Mouse (Mus musculus): ENCODE measurements at regions not wholly inside any gene's neighbourhood (a gene's known extent, or its start where the extent isn't known, plus 50 kb on each side); places are given as distances from the start of the nearest gene placed in this dataset.

- no peak for ATAC-seq (replicated peaks; ENCODE audit: low FRiP score, poor library complexity, severe bottlenecking)
Observed at GRCm38 (mm10) chr16:93533205-93533604, 70.7 kb downstream of the Setd4 start.

DNA sequence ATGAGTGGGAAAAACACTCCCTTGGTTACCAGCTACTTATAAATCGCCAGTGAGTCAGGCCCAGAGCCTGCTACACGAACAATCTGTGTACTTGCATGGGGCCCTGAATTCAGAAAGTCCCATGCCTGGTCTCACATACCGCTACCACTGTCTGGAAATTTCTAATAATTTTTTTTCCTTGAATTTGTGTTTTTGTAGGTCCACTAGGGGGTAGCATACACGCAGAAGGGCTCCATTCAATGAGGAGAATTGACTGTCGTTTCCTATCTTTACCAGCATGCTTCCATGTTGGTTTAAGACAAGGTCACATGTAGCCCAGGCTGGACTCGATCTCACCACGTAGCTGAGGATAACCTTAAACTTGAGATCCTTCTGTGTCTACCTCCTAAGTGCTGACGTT lies 71.9 kb downstream of the Setd4 start:
- no peak for ATAC-seq (replicated peaks; ENCODE audit: low FRiP score, poor library complexity, severe bottlenecking)

DNA sequence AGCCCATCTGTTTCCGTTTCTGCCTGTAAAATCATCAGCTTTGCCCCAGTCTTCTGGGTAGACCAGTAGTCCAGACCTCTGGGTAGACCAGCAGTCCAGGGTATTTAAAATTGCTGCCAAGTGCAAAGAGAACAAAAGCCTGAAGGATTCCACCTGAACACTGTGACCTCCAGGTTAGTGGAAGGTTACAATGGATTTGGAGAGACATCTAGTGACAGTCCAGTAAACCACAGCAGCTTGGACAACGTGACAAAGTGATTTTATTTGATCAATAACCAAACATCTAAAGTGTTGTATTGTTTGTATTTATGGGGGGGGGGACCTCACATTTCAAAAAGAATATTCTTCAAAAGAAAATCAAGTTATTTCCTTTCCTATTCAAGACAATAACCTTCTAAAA lies 81.4 kb downstream of the Setd4 start:
- no peak for ATAC-seq (replicated peaks; ENCODE audit: low FRiP score, poor library complexity, severe bottlenecking)

DNA sequence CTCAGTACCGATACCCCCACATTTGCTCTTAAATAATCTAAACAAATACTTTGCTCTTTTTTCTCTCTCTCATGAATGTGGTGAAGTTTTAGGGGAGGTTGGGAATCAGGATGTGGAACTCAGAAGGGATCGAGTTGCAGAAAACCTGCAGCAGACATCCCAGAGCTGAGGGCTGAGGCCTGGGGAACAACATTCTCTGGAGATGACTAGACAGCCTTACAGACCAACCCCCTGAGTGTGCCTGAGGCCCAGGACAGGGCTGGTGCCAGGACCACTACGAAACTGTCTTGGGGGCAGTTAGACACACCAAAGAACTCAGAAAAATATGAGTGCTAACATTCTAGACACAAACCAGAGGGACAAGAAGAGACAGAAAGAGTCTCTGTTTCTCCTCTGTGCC lies 83.4 kb downstream of the Setd4 start:
- ATAC-seq (replicated peaks; ENCODE audit: low FRiP score, poor library complexity, severe bottlenecking), result no peak

DNA sequence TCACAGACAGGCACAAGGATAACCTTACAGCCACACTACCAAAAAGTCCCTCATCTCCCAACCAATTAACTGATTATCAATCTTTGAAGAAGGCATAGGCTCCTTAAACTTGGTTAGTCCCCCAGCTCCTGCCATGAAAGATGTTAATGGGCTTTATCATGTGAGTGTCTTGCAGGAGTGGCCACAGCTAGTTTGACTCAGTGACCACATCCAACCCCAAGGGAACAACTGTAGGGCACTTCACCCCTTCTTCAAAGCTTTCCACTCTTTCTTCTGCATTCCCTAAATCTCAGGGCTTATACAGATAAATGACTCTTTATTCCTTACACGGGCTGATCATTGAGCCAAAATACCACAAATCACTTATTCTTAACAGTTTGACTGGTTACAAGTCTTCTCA lies 85.2 kb downstream of the Setd4 start:
- ATAC-seq (replicated peaks; ENCODE audit: low FRiP score, poor library complexity, severe bottlenecking), result no peak

DNA sequence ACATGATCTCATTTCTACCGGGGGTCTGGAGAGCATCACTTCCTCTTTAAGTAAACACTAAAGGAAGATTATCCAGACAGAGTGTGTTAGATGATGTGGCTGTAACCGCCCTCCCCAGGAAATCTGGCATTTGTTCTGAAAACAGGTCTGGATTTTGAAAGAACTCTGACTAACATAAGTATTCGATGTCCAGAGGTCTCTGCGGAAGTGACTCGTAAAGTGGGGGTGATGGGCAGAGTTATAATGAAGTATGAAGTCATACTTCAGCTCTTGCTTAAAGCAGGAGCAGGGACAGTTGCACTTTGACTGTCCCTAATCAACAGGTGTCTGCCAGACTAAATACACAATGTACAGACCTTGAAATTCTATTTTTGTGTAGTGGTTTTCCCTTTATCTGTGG lies 87.1 kb downstream of the Setd4 start:
- ATAC-seq (replicated peaks; ENCODE audit: low FRiP score, poor library complexity, severe bottlenecking), result no peak

DNA sequence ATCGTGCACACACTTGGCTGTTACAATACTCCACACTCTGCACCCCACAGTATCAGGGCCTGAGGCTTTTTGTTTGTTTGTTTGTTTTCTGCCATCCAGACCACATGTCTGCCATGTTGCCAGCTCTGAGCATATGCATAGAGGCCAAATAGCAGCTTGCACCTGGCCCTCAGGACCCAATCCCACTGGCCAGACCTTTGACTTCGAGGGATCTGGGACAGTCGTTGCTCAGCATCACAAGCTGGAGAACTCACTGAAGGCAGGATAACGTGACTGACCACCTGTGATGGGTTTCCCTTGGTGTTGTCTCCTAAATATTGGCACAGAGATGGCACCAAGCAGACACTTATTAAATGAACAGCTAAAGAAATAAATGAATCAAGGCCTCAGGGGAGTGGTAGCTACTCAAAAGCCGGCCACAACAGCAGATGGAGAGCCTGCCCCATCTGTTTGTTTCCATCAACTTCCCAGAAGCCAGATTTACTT lies 88.4 kb downstream of the Setd4 start:
- no peak for ATAC-seq (replicated peaks; ENCODE audit: low FRiP score, poor library complexity, severe bottlenecking)

DNA sequence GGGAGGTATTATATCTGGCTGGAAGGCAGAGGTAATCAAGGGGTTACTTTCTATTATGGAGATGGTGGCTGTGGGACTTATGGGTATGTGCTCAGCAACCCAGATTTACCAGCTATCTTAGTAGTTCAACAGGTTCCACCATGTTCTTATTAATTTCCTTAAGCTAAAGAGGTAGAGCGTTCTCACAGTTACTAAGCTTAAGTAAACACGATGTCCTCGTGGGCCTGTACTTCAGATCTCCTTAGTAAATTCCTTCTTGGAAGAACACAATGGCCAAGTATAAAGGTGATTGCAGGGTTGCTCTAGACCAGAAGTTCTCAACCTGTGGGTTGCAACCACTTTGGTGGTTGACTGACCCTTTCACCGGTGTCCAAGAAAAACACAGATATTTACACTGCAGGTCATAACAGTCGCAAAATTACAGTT lies 90.2 kb downstream of the Setd4 start:
- no peak for ATAC-seq (replicated peaks; ENCODE audit: low FRiP score, poor library complexity, severe bottlenecking)

DNA sequence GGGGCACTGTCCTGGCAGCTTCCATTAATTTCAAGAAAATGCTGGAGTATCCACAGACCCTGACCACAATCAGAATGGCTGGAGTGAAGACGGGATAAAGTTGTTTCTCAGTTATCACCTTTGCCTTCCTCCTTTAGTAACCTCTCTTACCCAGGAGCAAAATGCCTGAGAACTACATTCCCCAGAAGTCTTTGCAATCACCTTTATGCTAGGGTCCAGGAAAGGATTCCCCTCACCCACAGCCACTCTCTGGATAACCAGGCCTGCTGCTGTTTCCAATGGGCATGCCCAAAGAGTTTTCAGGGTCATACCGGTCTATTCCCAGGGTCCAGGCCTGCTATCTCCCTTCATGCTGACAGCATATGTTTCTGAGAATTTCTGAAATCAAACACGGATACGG lies 91.9 kb downstream of the Setd4 start:
- no peak for ATAC-seq (replicated peaks; ENCODE audit: low FRiP score, poor library complexity, severe bottlenecking)

DNA sequence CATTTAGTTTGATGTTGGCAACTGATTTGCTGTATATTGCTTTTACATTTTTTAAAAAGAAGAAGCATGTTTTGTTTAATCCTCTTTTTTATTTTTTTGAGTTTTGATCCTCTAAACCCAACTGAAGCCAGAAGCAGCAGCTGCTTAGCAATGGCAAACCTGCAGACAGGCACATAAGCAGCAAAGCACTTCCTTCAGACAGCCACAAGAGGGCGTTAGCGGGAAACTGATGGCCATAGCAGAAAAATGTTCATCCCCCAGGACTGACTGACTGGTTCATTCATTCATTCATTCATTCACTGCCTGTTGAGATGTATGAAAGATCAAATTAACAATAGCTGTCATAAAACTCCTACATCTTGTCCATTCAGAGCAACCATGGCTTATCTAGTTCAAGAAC lies 92.3 kb downstream of the Setd4 start:
- ATAC-seq (replicated peaks; ENCODE audit: low FRiP score, poor library complexity, severe bottlenecking), result no peak

DNA sequence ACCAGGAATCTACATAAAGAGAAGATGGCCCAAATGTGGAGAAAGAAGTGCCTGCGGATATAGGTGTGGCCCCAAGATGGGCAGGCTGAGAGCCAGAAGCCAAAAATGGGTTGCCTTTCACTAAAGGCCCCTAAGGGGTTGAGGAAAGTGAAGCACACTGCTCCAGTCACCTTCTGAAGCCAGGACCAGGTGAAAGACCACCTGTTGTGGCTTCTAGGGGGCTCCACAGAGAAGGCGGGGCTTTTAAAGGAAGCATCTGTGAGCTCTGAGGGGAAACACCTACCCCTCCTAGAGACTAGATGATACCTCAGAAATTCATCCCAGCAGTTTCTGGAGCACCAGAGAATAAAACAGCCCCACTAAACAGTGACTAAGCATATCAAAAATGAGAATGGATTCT lies 105.1 kb downstream of the Setd4 start:
- no peak for ATAC-seq (replicated peaks; ENCODE audit: low FRiP score, poor library complexity, severe bottlenecking)

DNA sequence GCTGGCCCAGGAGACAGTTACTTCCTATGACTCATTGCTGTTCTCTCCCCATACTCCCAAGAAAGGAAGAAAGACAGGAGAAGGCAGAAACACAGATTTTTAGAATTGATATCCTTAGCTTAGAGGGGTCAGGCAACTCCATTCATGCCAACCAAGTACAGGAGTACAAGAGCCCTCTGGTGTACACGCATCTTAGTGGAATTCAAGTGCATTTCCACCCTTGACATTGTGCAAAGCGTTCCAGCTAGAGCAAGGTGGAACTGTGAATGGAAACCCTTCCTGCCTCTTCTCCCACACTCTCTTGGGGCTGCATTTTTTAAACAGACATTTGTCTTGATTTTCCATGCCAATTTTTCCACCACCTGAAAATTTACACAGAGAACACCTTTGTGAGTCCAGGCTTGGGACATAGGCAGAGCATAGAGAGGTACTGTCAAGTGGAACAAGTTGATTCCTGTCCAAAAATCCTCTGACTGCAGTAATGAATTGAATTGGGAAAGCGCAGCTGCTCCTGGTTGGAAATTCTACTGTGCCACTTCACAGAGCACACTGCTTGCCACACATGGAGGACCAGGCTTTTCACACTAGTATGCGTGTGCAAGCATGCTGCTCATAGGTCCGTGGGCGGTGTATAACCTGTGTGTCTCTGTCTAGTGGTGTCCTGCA lies 110.4 kb downstream of the Setd4 start:
- no peak for ATAC-seq (replicated peaks; ENCODE audit: low FRiP score, poor library complexity, severe bottlenecking)

DNA sequence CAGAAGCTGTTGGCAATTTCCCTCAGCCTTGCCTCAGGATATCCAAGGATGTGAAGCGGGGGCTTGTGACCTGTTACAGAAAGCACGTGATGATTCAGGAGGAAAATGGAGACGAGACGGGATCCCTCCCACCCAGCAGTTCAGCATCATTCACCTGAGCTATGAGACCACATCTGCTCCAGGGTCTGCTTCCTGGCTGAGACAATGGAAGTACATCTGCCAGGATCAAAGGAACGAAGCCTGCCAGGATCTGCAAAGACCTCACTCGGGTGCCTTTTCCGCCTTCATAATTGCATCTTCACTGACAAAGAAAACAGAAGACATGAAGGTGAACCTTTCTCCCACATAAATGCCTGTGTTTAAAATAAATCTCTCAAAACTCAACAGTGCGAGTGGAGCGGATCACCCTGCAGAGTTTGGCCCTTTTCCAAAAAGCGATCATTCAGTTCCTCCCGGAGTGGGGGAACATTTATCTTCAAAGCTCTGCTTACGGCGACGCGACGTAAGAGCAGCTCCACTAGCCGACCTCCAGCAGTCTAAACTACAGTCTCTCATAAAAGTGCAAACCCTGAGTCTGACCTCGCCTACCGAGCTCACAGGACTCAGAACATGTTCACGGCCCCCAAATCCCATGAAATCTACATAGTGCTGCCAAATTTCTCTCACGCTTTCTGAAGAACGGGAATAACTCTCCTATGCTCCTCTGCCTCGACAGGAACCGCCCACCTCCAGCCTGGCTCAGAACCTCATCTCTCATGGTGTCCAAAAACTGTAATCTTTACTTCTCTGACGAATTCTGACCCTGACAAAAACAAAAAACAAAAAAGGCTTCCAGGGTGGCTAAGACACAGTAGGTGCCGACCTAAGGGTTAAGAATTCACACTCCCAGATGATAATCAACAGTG lies 117.0 kb downstream of the Setd4 start:
- no peak for ATAC-seq (replicated peaks; ENCODE audit: low FRiP score, poor library complexity, severe bottlenecking)

DNA sequence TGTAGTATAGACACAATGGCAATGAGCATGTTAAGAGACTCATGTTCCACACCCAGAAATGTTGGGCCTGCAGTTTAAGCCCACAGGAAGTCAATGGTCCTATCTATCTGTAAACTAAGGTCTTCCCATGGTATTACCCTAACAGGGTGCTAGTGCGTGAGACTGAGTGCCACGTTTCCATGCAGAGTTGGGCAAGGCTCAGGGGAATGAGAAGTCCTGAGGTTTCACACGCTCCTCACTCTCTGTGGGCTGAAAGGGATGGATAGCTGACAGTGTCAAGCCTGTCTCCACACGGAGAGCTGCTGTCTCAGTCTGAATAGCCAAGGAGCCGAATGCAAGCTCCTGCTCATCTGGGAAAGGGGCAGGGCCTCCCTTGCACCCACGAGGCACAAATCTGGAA lies 133.9 kb downstream of the Setd4 start:
- no peak for ATAC-seq (replicated peaks; ENCODE audit: low FRiP score, poor library complexity, severe bottlenecking)

- no peak for ATAC-seq (replicated peaks; ENCODE audit: low FRiP score, poor library complexity, severe bottlenecking)
Observed at GRCm38 (mm10) chr16:93465741-93466140, 138.1 kb downstream of the Setd4 start.

- no peak for ATAC-seq (replicated peaks; ENCODE audit: low FRiP score, poor library complexity, severe bottlenecking)
Observed at GRCm38 (mm10) chr16:93464898-93465297, 139.0 kb downstream of the Setd4 start.

- ATAC-seq (replicated peaks; ENCODE audit: low FRiP score, poor library complexity, severe bottlenecking), result no peak
Observed at GRCm38 (mm10) chr16:93463405-93463804, 140.5 kb downstream of the Setd4 start.

GRCm38 (mm10) chr16:93462286-93462610 lies 141.6 kb downstream of the Setd4 start:
- no peak for ATAC-seq (replicated peaks; ENCODE audit: low FRiP score, poor library complexity, severe bottlenecking)

DNA sequence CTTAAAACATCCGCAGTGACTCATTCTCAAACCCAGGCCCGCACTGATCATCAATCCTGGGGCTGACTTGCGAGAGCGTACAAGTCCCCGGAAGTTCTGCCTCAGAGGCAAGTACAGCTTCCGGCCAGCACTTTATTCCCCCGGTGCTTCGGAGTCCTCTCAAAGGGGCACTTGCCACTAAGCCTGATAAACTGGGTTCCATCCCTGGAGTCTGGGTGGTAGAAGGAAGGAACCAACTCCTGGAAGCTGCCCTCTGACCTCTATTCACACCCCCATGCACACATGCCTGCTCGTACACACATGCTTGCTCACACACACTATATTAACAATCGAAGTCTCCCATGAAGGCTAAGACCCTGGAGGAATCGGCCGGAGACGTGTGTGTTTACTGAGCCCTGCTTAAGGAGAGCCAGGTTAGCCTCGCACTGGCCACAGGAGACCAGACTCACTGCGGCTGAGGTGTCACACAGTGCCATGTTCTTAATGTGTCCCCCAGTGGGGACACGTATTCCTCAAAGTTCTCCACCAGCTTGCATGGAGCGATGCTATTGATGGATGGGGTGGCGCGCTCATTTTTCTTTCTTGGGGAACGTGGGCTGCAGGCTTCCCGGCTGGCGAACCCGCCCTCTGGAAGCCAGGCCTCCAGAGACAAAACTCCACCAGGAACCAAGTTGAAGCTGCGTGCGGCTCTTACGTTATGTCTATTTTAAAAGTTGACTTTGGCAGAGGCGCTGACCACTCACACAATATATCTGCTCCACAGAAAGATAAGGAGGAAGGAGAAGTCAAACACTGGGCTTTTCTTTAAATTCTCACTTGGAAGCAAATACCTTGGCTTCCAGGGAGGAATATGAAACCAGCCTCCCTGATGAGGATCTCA lies 142.2 kb downstream of the Setd4 start:
- ATAC-seq (replicated peaks; ENCODE audit: low FRiP score, poor library complexity, severe bottlenecking), result 0 out of 2 replicates have a peak, but pooled peaks have one; percentile 39

- ATAC-seq (replicated peaks; ENCODE audit: low FRiP score, poor library complexity, severe bottlenecking), result no peak
Observed at GRCm38 (mm10) chr16:93459497-93460240, 144.2 kb downstream of the Setd4 start.
